Comparison of ENCODE assay signal across 31 mouse cellular contexts in the genomic region with DNA sequence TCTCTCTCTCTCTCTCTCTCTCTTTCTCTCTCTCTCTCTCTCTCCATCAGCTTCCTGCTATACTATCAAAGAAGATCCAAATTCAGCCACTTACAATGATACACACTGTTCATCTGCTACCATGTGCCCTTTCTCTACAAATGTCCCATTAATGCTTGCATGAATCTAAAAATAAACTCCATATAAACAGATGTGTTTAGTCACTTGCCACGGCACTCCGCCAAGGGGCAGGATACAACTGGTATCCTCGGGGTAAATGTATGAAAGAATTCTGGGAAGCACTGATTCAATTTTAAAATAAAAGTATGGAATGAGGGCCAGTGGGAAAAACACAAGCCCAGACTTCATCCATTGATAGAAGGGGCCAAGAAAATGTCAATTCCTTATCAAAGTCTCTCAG. TPM values are rescaled to one million over a fixed set of nuclear protein-coding genes. Genes with fewer than 3 reads are reported as not detected.
DNase-seq lines count a peak whose midpoint lies in the region; ATAC-seq and TF ChIP-seq lines count a peak whose summit lies in the region.
"Had no signal": no experiment of that assay in that cellular context is flagged by ENCODE, and none has a peak within 500 bp of the region (broad histone marks: within the 10 kb centered on the region; RNA-seq: fewer than 3 reads in every experiment).

No protein-coding gene starts in this region.

- H3K36me3 ChIP-seq in kidney, embryonic 15.5 days, result no peaks in the 10 kb centered on the region
- H3K36me3 ChIP-seq in kidney, adult 2 months (ENCODE audit: control insufficient read depth, insufficient read depth, low read length), result no peaks in the 10 kb centered on the region
- H3K36me3 ChIP-seq: forebrain, embryonic 10.5 days; hindbrain, embryonic 10.5 days; intestine, embryonic 15.5 days; midbrain, embryonic 12.5 days; neural tube, embryonic 12.5 days had no signal

- H3K4me1 ChIP-seq in embryonic fibroblast, embryonic 13.5 days (ENCODE audit: control insufficient read depth, insufficient read depth, low read length), result peaks cover 7% of the 10 kb centered on the region
- H3K4me1 ChIP-seq in kidney, embryonic 15.5 days, result no peaks in the 10 kb centered on the region
- no peaks in the 10 kb centered on the region for H3K4me1 ChIP-seq in kidney, adult 2 months (ENCODE audit: control insufficient read depth, insufficient read depth, low read length)
- H3K4me1 ChIP-seq: forebrain, embryonic 10.5 days; hindbrain, embryonic 10.5 days; intestine, embryonic 15.5 days; midbrain, embryonic 12.5 days; neural tube, embryonic 12.5 days had no signal

- peak; percentile 8 for DNase-seq in gastrocnemius, postnatal 10 days
- no peak for DNase-seq in gastrocnemius, postnatal 36 days
- peak; percentile 92 for DNase-seq in 3T3-L1 (ENCODE audit: low read depth, low spot score)
- peak; percentile 61 for DNase-seq in lung, postnatal 36 days
- DNase-seq in kidney, adult 2 months, result no peak
- no peak for DNase-seq in layer of hippocampus, postnatal 25 days (ENCODE audit: extremely low spot score in 1 of 2, low spot score in 1 of 2)
- DNase-seq: adrenal gland, postnatal 14 days; cerebellum, adult 2 months; cerebellum, postnatal 36 days; gastrocnemius, postnatal 14 days; kidney, postnatal 4 days; left cerebral cortex, postnatal 4 days; liver, postnatal 0 days; right cerebral cortex, postnatal 25 days; spleen, adult 18-20 months had no signal

- no peaks in the 10 kb centered on the region for H3K27me3 ChIP-seq in kidney, embryonic 15.5 days
- H3K27me3 ChIP-seq in kidney, adult 2 months (replicated peaks; ENCODE audit: control insufficient read depth, insufficient read depth, low read length), result no peaks in the 10 kb centered on the region
- H3K27me3 ChIP-seq: intestine, embryonic 15.5 days; midbrain, embryonic 12.5 days; neural tube, embryonic 12.5 days had no signal

- ATAC-seq in kidney, embryonic 15.5 days (replicated peaks; ENCODE audit: low FRiP score), result no peak
- ATAC-seq: forebrain, embryonic 16.5 days; hindbrain, embryonic 16.5 days; intestine, embryonic 15.5 days; liver, postnatal 0 days had no signal

- intact Hi-C loops in gastrocnemius, postnatal 36 days (cut with DNase I), result no loop called here

- H3K9me3 ChIP-seq in kidney, embryonic 15.5 days (replicated peaks), result no peaks in the 10 kb centered on the region; the same call in 1 of the 2 replicates
- H3K9me3 ChIP-seq: forebrain, embryonic 10.5 days; hindbrain, embryonic 10.5 days; intestine, embryonic 15.5 days; midbrain, embryonic 12.5 days; neural tube, embryonic 12.5 days had no signal

- no peak overlapping the region for H3K4me3 ChIP-seq in embryonic fibroblast, embryonic 13.5 days (ENCODE audit: insufficient read depth, low read length)
- no peak overlapping the region for H3K4me3 ChIP-seq in kidney, embryonic 15.5 days (replicated peaks)
- no peak overlapping the region for H3K4me3 ChIP-seq in kidney, adult 2 months (ENCODE audit: insufficient read depth, low read depth, low read length)
- H3K4me3 ChIP-seq: forebrain, embryonic 10.5 days; hindbrain, embryonic 10.5 days; intestine, embryonic 15.5 days; left cerebral cortex, adult 2 months; midbrain, embryonic 12.5 days; neural tube, embryonic 12.5 days had no signal

- H3K27ac ChIP-seq in embryonic fibroblast, embryonic 13.5 days (ENCODE audit: insufficient read depth, low read length), result peak overlapping the region; percentile 93
- H3K27ac ChIP-seq in kidney, embryonic 15.5 days, result no peak overlapping the region
- H3K27ac ChIP-seq in kidney, adult 2 months (ENCODE audit: insufficient read depth, low read depth, low read length), result no peak overlapping the region
- H3K27ac ChIP-seq: forebrain, embryonic 10.5 days; hindbrain, embryonic 10.5 days; intestine, embryonic 15.5 days; left cerebral cortex, adult 2 months; midbrain, embryonic 12.5 days; neural tube, embryonic 12.5 days had no signal

- TF ChIP-seq CTCF in embryonic fibroblast, embryonic 13.5 days (IDR thresholded peaks at IDR 0.05; ENCODE audit: borderline replicate concordance, insufficient read depth, low read length), result no peak
- TF ChIP-seq CTCF in kidney, adult 2 months (conservative IDR thresholded peaks at IDR 0.05; ENCODE audit: insufficient read depth, insufficient read length, low read depth, low read length), result no peak

- no peak overlapping the region for H3K4me2 ChIP-seq in kidney, embryonic 15.5 days
- H3K4me2 ChIP-seq: intestine, embryonic 15.5 days; midbrain, embryonic 12.5 days; neural tube, embryonic 12.5 days had no signal

- TF ChIP-seq POLR2A in embryonic fibroblast, embryonic 13.5 days (IDR thresholded peaks at IDR 0.05; ENCODE audit: low read depth, low read length), result no peak; the same call in 1 of the 2 replicates
- TF ChIP-seq POLR2A in kidney, adult 2 months (IDR thresholded peaks at IDR 0.05; ENCODE audit: low read depth, low read length), result no peak

- no peak overlapping the region for H3K9ac ChIP-seq in kidney, embryonic 15.5 days
- H3K9ac ChIP-seq: intestine, embryonic 15.5 days; liver, postnatal 0 days; midbrain, embryonic 12.5 days; neural tube, embryonic 12.5 days had no signal

- 92% methylated on average over 3 of the region's 3 CpGs for WGBS in kidney, embryonic 15.5 days
- 81% methylated on average over 3 of the region's 3 CpGs for WGBS in kidney, adult 2 months

RNA-seq across cellular contexts. Expression of a gene that starts 33.4 kb away (rescaled TPM):
- total RNA-seq in gastrocnemius, postnatal 10 days (2021), result 1 to 10 TPM; 5.6 to 5.7 TPM
- total RNA-seq in gastrocnemius, postnatal 36 days (2021), result 1 to 10 TPM; 4.6 to 5.2 TPM
- polyA plus RNA-seq in embryonic fibroblast, embryonic 13.5 days (2011; ENCODE audit: insufficient read length, low read depth, missing spikeins), result 12.1 and 14.5 TPM in 2 replicates
- 21.6 and 22.0 TPM in 2 replicates for polyA plus RNA-seq in kidney, embryonic 15.5 days (2015; fragmentation: Nextera tagmentation; extraction: Ambion mirVana)
- 4.2 and 5.0 TPM in 2 replicates for polyA plus RNA-seq in kidney, adult 2 months (2012; rRNA removed)
- total RNA-seq in layer of hippocampus, postnatal 25 days (2021), result 10 to 100 TPM; 27.5 to 30.8 TPM

RNA-seq across cellular contexts. Expression of a gene that starts 51.9 kb away (rescaled TPM):
- not detected for total RNA-seq in gastrocnemius, postnatal 10 days (2021)
- total RNA-seq in gastrocnemius, postnatal 36 days (2021), result not detected
- not detected in 2 replicates for polyA plus RNA-seq in embryonic fibroblast, embryonic 13.5 days (2011; ENCODE audit: insufficient read length, low read depth, missing spikeins)
- polyA plus RNA-seq in kidney, embryonic 15.5 days (2015; fragmentation: Nextera tagmentation; extraction: Ambion mirVana), result not detected in 2 replicates
- not detected in 2 replicates for polyA plus RNA-seq in kidney, adult 2 months (2012; rRNA removed)
- not detected for total RNA-seq in layer of hippocampus, postnatal 25 days (2021)
- total RNA-seq: adrenal gland, postnatal 14 days; gastrocnemius, postnatal 14 days; left cerebral cortex, adult 2 months; left cerebral cortex, postnatal 4 days; liver, adult 2 months; megakaryocyte, adult 5-6 weeks; MEL had no signal
- polyA plus RNA-seq: cerebellum, adult 2 months; forebrain, embryonic 10.5 days; forebrain, embryonic 16.5 days; heart, embryonic 16.5 days; hindbrain, embryonic 10.5 days; hindbrain, embryonic 16.5 days; intestine, embryonic 15.5 days; kidney, embryonic 14.5 days; liver, adult 2 months; liver, postnatal 0 days; midbrain, embryonic 12.5 days; neural tube, embryonic 12.5 days; urinary bladder, adult 2 months had no signal

Comparison
In these comparisons a context has a peak if more than half of its experiments do, and no peak if none do; other contexts are left out.
1. DNase-seq: peak in gastrocnemius, postnatal 10 days (single experiment), 3T3-L1 (single experiment) and lung, postnatal 36 days (single experiment); none in gastrocnemius, postnatal 36 days (0 of 2), kidney, adult 2 months (single experiment) and layer of hippocampus, postnatal 25 days (0 of 2).
2. RNA of a gene that starts 33.4 kb away (total RNA-seq): 27.5 to 30.8 TPM in layer of hippocampus, postnatal 25 days; 5.6 to 5.7 TPM in gastrocnemius, postnatal 10 days and 4.6 to 5.2 TPM in gastrocnemius, postnatal 36 days; every median in the first group is over 4 times any median in the second.